Mouse (Mus musculus): ENCODE results near the gene Casp9.

- TF ChIP-seq POLR2A (IDR thresholded peaks at IDR 0.05; ENCODE audit: extremely low read depth, insufficient read depth, low read length), result no peak
- TF ChIP-seq CTCF (IDR thresholded peaks at IDR 0.05; ENCODE audit: extremely low read depth, insufficient read depth, low read length), result no peak
These were observed 12.0 kb upstream of the Casp9 start for GRCm38 (mm10) chr4:141781201-141781985.

Data from cortical plate, adult 2 months (tissue).